Mouse (Mus musculus): ENCODE results near the gene Tfap2a.

Tfap2a gene

DNA sequence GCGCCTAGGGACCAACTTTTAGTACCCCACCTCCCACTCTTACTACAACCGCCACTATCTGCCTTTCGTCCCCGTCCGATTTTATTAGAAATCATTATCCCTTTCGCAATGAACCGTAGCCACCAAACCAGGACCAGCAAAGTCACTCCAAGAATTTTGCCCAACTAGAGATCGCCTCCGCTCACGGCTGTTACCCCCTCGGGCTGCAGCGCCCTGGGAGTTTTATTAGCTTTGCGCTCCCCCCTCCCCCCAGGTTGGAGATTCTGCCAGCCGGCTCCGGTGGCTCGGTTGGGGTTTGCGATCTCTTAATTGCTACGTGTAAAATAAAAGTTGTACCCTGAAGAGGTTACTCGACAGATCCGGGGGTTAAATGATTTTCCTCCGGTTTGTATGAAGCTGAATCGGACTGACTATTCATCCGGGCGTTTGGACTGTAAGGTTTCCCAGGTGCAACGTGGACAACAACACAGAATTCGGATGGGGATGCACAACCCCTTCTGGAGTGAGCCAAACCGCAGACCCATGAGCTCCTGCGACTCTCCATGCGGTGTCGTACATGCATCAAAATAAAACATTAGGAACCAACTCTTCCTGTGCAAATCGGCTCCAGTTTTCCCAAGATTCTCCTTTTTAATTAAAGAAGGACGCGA lies 3.7 kb downstream of the Tfap2a start:
- no peak for DNase-seq (ENCODE audit: low read depth in 1 of 2, low spot score in 2 of 2)

DNA sequence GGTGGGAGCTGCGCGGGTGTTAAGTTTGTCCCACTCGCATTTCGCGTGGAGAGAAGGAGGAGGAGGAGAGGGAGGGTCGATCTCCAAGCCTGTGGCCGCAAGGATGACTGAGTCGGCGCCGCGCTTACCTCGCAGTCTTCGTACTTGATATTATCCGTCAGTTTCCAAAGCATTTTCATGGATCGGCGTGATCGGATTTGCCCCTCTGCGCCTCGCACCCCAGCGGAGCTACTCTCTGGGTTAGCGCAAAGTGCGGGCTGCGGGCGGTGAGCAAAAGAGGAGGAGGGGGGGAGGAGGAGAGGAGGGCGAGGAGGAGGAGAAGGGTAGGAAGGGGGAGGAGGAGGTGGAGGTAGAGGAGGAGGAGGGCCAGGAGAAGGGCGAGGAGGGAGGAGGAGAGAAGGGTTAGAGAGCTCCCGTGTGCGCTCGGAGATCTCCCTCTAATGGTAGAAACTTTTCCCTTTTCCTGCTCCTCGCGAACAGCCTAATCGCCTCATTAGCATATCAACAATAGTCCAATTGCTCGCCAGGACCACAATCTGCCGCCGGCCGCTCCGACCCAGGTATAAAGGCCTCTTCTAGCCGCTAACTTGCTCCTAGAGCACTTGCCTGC lies 4.5 kb downstream of the Tfap2a start:
- no peak for DNase-seq (ENCODE audit: low read depth in 1 of 2, low spot score in 2 of 2)

DNA sequence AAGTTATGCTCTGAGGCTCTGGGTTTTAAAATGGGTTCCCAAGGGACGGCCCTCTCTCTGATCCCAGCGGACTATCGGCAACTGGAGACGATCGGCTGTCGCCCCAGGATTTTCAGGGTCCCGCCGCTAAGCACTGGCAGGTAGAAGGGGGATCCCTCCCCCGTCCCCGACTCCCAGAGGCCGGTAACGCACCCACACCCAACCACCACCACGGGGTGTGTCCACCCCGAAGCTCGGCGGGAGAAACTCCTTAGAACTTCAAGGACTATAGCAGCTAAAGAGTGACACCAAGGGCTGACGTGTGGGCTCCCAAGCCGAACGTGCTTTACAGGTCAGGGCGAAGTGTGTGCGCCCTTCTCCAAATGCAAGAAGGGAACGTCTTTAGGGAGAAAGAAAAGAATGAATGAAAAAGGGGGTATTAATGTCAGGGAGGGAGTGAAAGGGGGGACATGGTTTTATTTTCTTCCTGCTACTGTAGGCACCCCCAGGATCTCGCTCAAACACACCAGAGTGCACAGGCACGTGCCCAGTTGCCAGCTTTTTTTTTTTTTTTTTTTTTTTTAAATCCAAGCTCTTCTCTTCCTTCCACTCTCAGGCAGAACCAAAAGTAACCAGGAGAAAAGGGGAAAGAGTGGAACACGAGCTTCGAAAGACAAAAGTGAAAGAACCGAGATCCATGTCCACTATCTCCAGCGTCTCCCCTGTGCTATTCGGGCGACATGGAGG lies 5.2 kb downstream of the Tfap2a start:
- DNase-seq (ENCODE audit: low read depth in 1 of 2, low spot score in 2 of 2), result no peak

DNA sequence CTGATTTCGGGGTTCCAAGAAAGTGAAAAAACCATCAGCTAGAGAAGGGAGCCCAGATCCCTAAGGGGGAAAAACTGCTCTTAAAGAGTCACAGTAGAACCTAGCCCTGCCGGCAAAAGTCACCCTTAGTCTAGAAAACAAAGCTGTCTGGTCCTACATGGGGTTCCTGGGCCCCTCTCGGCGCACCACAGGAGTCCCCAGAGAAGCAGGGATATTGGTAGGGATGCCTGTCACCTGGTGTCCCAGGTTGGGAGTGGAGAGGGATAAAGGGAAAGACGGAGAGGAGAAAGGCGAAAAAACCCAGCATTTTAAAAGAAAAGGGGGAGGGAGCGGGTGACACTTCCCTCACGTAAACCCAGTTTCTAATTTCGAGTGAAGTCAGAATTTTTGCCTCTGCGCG lies 6.1 kb downstream of the Tfap2a start:
- no peak for DNase-seq (ENCODE audit: low read depth in 1 of 2, low spot score in 2 of 2)

DNA sequence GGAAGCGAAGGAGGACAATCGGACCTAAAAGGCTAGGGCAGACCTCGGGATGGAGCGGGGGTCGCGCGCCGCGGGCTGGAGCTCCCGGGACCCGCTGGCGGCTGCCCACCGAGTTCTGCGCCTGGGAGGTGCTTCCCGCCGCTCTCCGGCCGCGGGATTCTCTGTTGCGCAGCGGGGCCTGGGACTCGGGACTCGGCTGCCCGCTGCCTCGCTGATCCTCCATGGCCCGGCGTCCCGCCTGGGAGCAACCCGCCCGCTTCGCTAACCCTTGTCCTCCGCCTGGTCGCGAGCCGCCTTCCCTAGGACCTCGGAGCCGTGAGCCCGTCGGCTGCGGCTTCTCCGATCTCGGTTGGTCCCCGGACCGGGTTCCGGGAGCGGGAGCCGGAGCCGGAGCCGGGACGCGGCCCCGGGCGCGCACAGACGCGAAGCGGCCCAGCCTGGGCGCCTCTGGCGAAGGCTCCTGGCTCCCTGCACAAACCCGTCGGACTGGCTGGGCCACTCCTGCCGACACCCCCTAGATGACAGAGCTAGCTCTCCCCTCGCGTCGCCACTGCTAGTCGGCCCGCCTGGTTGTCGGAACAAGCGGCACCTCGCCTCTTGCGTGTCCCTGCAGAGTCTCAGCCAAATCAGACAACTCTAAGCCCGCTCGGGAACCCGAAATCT lies 6.9 kb downstream of the Tfap2a start:
- no peak for DNase-seq (ENCODE audit: low read depth in 1 of 2, low spot score in 2 of 2)

DNA sequence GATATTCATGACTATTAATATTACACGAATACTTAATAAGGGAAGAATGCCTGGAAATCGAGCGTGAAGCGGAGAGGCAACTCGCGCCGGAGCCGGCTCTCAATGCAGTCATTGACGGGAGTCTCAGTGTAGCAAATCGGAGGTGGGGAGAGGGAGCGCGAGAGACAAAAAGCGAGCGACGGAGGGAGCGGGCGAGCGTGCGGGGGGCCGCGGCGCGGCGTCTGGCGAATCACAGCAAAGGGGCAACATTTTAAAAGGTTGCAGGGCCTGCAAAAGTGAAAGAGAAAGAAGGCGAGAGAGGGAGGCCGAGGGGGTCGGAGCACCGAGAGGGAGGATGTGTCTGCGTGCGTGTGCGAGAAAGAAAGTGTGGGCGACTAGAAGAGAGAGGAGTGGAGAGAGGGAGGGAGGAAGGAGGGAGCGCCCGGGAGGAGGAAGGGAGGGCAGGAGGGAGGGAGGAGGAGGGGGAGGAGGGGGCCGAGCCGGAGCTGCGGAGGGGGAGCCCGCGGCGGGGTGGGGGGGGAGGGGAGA lies 7.5 kb downstream of the Tfap2a start:
- no peak for DNase-seq (ENCODE audit: low read depth in 1 of 2, low spot score in 2 of 2)

DNA sequence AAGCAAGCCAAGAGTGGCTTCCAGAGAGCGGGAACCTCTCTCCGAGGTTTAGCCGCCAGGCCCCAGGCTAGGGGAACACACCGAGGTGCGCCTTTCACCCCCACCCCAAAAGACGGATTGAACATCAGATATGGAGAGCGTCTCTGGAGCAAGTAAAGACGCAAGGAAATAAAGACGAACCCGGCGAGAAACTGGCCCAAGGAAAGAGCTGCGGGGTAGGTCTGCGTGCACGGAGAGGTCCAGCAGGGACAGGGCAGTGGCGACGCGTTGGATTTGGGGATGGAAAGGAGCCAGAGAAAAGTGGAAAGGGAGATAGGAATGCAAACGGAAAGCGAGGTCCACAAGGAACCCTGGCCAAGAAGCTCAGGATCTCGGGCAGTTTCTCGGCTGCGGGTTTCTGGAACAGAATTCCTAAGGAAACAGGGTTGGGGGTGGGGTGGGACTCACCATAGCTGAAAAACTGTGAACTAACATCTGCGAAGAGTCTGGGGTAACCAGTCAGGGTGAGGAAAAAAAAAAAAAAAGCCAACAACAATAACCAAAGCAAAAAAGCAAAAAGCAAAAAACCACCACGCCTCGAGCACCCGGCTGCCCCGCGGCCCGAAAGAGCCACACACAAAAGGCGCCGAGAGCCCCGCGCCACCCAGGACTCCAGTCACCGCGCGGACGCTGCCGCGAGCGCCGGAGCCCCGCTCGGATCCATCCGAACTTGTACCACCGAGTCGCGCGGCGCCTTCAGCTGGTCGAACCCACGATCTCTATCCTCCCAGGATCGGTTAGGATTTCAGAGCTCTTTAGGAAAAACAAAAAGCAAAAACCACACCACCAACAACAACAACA lies 8.4 kb downstream of the Tfap2a start:
- DNase-seq (ENCODE audit: low read depth in 1 of 2, low spot score in 2 of 2), result no peak

DNA sequence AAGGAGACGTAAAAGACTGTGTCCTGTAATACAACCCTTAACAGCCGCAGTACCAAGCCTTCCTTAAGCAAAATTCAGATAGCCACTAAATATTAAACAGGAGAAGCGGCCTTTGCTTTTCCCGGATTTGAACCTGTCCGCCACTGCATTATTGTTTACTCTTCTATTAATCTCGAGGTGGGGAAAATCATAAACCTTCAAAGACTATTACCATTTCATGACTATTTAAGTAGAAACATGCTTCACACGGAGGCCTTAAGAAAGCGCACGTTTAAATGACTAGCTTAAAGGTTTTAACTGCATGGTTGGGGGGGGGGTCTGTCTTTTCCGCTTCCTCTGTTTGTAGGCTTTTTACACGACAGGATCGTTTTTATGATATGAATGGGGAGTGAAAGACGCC lies 9.1 kb downstream of the Tfap2a start:
- DNase-seq (ENCODE audit: low read depth in 1 of 2, low spot score in 2 of 2), result no peak

DNA sequence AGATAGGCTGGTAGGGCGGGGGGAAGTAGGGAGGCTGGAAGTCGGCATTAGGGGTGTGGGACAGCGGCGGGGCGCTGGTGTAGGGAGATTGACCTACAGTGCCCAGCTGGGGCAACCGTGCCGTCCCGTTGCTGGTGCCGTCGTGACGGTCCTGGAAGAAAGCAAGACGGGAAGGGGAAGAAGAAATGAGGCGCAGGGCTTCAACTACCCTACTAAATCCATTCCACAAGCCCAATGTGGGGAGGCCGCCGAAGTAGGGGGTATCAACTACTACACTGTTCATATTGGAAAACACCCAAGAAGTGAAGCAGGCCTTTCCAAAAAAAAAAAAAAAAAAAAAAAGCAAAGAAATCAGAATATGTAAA lies 9.6 kb downstream of the Tfap2a start:
- no peak for DNase-seq (ENCODE audit: low read depth in 1 of 2, low spot score in 2 of 2)

DNA sequence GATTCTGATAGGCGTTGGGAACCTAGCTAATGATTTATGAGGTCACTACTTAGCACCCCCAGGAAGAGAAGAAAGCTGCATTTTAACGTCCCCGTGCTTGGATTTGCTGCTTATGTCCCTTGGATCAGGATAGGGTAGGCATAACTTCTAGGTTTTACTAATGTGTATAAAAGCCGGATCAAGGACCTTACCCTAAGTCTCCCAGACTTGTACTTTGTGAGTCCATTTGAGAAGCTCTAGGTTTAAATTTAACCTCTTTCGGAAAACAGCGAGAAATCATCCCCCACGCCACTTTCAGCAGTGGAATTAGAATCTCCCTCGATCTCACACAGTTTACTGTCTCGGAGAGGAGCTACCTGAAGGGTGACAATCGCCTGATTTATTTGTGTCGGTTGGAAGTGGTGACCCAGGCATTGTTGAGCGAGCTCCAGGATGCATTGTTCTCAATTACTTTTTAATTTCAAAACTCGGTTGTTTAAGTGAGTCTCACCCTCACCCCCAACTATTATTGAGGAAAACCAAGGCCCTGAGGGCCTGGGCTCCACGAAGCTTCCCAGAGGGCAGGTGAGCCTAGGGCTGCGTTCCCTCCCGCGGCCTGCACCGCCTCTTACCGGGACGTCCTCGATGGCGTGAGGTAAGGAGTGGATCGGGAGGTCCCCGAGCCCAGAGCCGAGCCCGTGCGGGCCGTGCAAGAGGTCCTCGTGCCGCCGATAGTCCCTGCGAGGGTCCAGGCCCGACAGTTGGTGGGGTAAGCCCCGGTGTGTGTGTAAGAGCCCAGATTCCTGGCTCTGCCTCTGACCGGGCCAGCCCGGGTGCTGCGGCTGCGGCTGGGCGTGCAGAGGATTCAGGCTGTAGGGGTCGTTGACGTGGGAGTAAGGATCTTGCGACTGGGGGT lies 10.2 kb downstream of the Tfap2a start:
- no peak for DNase-seq (ENCODE audit: low read depth in 1 of 2, low spot score in 2 of 2)

DNA sequence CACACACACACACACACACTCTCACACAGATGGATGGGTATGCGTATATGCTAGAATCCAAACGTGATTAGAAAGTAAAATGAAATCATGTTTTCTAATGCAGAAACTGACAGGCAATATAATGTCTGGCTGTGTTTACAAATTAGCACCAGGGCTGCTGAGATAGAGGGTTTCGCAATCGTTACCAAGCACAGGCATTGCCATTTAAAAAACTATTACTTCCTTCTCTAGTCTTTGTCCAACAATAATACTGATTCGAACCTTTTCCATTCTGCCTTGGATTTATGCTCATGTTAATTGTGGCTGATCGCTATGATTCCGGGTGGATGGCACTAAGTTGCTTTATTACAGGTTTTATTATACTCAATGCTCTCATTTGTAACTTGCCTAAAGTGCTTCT lies 12.3 kb downstream of the Tfap2a start:
- no peak for DNase-seq (ENCODE audit: low read depth in 1 of 2, low spot score in 2 of 2)

DNA sequence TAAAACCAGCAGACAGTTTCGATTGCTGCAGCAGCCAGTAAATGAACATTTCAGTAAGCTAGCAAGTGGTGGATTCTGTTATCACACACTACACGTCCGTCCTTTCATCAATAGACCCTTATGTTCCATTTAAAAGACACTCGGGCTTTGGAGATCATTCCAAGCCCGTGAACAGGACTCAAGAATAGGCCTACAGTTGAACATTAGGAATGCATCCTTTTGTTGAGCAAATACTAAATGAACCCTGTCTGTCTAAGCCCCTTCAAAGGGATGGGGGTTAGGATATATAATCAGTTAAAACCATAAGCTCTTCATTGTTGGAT lies 14.6 kb downstream of the Tfap2a start:
- DNase-seq (ENCODE audit: low read depth in 1 of 2, low spot score in 2 of 2), result no peak

DNA sequence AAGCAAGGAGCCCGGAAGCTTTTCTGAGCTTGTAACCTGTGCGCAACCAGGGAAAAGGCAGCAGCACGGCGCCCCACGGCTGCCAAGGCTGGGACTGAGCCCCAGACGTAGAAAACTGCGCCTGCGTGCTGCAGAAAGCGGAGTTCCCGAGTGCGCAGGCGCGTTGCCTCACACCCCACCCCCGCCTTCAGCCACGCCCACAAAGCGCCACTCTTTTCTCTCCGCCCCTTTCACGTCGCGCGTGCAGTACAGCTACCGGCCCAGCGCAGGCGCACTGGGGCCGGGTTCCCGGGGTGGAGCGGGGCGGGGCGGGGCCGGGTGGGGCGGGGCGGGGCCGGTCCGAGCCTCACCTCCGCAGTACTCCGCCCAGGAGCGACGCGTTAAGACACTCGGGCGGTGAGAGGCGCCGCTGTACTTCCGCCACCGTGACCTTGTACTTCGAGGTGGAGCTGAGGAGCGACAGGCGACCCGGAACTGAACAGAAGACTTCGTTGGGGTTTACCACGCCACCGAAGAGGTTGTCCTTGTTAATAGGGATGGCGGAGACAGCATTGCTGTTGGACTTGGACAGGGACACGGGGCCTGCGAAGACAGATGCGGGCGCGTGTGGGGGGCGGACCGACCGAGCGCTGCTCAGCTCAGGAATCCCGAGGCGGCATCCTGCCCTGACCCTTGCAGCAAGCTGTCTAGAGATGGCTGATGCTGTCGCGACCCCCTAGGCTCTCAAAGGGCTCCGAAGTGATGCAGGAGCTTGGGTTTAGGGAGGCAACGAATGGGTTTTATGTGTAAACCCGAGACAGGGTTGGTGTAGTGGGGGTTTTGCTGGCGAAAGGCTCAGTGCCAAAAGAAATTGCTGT lies 15.2 kb downstream of the Tfap2a start:
- peak; percentile 57 to 77 for DNase-seq (ENCODE audit: low read depth in 1 of 2, low spot score in 2 of 2)

DNA sequence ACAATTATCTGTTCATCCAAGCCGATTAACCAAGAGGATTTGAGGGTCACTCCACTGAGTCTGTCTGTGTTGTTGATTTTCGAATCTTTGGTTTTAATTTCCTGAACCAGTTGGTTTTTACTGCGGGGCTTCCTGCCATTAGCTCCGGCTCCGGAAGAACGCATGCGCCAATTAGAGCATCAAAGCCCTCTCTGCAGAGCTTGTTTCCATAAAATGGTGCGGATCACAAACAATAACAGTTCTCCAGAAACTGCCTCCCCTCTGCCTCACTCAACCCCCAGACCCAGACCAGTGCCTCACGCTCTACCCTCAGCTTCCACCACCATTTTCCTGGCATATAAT lies 18.5 kb downstream of the Tfap2a start:
- DNase-seq (ENCODE audit: low read depth in 1 of 2, low spot score in 2 of 2), result no peak

DNA sequence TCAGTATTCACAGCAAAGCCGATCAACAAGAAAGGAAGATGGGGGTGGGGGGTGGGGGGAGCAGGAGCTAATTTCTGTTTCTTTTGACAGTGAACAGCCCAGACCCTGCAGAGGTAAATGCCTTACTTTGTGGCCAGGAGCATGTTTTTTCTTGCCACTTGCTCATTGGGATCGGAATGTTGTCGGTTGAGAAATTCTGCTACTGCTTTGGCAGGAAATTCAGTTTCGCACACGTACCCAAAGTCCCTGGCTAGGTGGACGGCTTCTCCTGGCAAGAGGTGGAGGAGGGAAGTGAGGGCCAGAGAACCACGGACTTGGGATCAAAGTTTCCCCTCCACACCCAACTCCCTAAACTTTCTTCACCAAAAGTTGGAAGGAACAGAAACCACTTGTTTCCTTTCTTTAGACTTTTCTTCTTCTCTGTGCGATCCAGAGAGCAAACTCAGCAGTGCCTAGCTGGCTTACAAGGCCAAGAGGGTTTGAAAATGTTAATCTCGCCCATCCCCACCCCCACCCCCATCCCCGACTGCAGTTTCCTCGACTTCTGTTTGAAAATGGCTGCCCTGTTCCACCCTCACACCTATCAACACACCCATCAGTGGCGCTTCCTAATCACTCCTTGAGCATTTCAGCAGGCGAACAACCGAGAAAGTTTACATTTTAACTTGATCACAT lies 19.0 kb downstream of the Tfap2a start:
- no peak for DNase-seq (ENCODE audit: low read depth in 1 of 2, low spot score in 2 of 2)

DNA sequence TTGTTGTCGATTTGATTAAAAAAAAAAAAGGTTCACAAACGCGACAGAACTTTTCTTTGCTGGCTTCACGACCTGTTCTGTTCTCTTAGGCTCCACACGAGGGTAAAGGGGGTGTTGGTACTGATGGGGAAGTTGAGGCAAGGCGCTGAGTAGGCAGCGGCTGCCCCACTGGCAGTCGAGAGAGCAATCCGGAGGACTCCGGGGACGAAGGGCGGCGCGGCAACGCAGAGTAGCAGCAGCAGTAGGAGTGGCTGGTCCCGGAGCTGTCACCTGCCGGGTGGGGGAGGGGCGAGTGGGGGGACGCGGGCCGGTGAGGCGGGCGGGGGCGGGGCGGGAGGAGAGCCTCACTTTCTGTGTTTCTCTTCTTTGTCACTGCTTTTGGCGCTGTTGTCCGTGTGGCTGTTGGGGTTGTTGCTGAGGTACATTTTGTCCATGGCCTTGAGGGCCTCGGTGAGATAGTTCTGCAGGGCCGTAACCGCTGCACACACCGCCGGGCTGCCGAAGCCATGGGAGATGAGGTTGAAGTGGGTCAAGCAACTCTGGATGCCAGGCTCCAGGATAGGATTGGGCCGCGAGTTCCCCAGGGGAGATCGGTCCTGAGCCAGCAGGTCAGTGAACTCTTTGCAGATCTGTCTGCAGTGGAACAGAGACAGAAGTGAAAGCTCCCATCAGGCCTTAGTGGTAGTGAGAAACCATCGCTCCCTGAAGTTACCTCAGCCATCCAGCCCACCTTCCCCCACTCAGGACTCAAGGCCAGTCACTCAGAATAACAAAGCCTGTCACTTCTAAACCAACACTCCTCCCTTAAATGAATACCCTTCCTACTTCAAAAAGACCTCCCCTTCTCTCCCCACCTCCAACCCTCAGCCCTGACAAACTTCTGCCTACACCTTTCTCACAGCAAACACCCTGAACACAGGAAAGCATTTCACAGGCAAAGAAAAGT lies 21.1 kb downstream of the Tfap2a start:
- DNase-seq (ENCODE audit: low read depth in 1 of 2, low spot score in 2 of 2), result no peak

DNA sequence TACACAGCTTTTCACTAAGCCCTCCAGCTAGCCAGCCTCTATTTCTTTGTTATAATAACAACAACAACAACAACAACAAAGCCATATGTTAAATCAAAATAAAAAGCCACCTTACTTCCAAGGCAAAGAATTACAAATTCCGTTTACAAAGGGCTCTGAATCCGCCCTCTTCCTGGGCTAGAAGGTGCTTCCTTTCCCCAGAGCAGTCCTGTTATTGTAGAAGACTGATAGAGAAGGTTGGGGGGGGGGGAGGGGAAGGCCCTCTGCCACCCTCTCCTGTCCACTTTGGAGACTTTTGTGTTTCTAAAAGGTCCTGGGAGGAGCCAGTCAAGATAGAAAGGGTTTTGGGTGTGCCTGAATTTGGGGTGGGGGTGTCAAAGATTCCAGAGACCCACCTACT lies 23.6 kb downstream of the Tfap2a start:
- DNase-seq (ENCODE audit: low read depth in 1 of 2, low spot score in 2 of 2), result no peak

DNA sequence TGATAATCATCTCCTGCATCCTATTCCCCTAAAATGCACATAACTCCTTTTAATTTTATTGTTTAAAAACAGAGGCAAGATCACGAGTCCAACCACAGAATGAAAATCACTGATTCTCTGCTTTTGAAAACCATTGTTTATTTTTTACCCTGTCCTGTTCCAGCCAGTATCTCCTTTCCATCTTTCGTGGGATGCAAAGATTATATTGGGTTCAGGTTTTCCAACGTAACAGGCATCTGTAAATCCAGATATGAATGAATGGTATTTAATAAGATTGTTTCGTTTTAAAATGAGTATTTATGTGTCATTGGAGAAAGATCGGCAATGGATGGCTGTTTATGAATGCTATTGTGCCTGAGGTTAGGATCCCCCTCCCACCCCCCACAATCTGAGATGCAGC lies 24.5 kb downstream of the Tfap2a start:
- DNase-seq (ENCODE audit: low read depth in 1 of 2, low spot score in 2 of 2), result no peak
